Mouse (Mus musculus) heart, embryonic 14.5 days (tissue): ENCODE data around the gene Gmpr. TPM values are rescaled to one million over a fixed set of nuclear protein-coding genes. Genes with fewer than 3 reads are reported as not detected.

Experiments used
- ATAC-seq: fragments of 200-750 bp; cut with Nextera tagmentation; 2 replicates; pipeline ENCODE4 v1.8.0; 2017; ENCODE audit warnings: low read depth, moderate TSS enrichment; ENCODE audit not compliant: insufficient number of reproducible peaks, insufficient read depth, low FRiP score
- H3K27ac ChIP-seq, 2 experiments: fragments of 200-500 bp in 1 of 2; fragments of 300-500 bp in 1 of 2; sonication (generic) in 1 of 2; replicated peaks in 1 of 2; 2 replicates each; pipeline ENCODE4 v1.5.1; 2012 to 2014; ENCODE audit warnings: low read depth in 2 of 2, low read length in 2 of 2, control low read depth in 1 of 2, mild to moderate bottlenecking in 1 of 2, mixed read lengths in 1 of 2; ENCODE audit not compliant: control insufficient read depth in 1 of 2, insufficient read depth in 1 of 2
- H3K27me3 ChIP-seq: fragments of 300-500 bp; sonication (generic); 2 replicates; pipeline ENCODE4 v1.6.1; 2014; ENCODE audit warnings: mild to moderate bottlenecking, low read length, control low read depth; ENCODE audit not compliant: control insufficient read depth, insufficient read depth
- H3K36me3 ChIP-seq: fragments of 300-500 bp; sonication (generic); 2 replicates; pipeline ENCODE4 v1.6.1; 2014; ENCODE audit warnings: mild to moderate bottlenecking, control low read depth, low read length, mixed read lengths; ENCODE audit not compliant: control insufficient read depth, insufficient read depth
- H3K4me1 ChIP-seq, 2 experiments: fragments of 200-500 bp in 1 of 2; fragments of 300-500 bp in 1 of 2; sonication (generic) in 1 of 2; 2 replicates each; pipeline ENCODE4 v1.6.1; 2012 to 2014; ENCODE audit warnings: low read length in 2 of 2, control low read depth in 1 of 2, mixed read lengths in 1 of 2; ENCODE audit not compliant: control insufficient read depth in 2 of 2, insufficient read depth in 2 of 2
- H3K4me2 ChIP-seq: fragments of 300-500 bp; sonication (generic); 2 replicates; pipeline ENCODE4 v1.6.1; 2014; ENCODE audit warnings: mild to moderate bottlenecking, low read length
- H3K4me3 ChIP-seq, 2 experiments: fragments of 200-500 bp in 1 of 2; fragments of 300-500 bp in 1 of 2; sonication (generic) in 1 of 2; 2 replicates each; pipeline ENCODE4 v1.5.1; 2012 to 2014; ENCODE audit warnings: low read length in 2 of 2, mild to moderate bottlenecking in 2 of 2, control low read depth in 1 of 2, low read depth in 1 of 2, moderate library complexity in 1 of 2; ENCODE audit not compliant: control insufficient read depth in 1 of 2, insufficient read depth in 1 of 2
- H3K9ac ChIP-seq: fragments of 300-500 bp; sonication (generic); 2 replicates; pipeline ENCODE4 v1.6.1; 2014; ENCODE audit warnings: mild to moderate bottlenecking, low read length
- H3K9me3 ChIP-seq: fragments of 300-500 bp; sonication (generic); 2 replicates; pipeline ENCODE4 v1.6.1; 2016; ENCODE audit warnings: low read length, control low read depth; ENCODE audit not compliant: control insufficient read depth
- WGBS: fragments of 180-500 bp; shearing (Covaris S2); extraction: QIAGEN DNeasy Blood & Tissue Kit; methylation state at CpG from one replicate; pipeline ENCODE4 v1.1.7; 2014; 5-methylcytosine and 5-hydroxymethylcytosine counted together
- polyA plus RNA-seq: library from polyadenylated mRNA; unstranded; fragments of >200 nt; fragmentation: Nextera tagmentation; extraction: Ambion mirVana; gene quantifications from 2 replicates; pipeline ENCODE4 v1.2.1, GENCODE M21; 2014

Gene Gmpr
- polyA plus RNA-seq, 1 experiment from 2014 or later = 202 TPM

DNA sequence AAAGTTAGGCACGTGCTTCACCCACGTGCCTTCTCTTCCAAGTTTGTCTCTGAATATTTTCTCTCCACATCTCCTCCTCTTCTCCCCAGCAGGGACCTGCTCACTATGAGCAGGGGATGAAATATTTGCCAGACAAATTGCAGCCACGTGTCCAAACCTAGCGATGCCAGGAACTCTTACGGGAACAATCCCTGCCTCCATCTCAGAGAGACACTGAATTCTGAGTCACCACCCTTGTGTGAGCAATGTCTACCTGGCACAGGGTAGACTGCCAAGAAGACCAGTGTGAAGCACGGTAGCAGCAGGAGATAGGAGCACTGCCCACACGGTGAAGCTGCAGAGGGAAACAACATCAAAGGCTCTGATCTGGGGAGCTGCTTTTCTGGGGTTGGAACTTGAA, 62.7 kb downstream of the Gmpr start:
- Histone ChIP-seq H3K36me3 (peaks cover 27% of the 10 kb centered on the region), H3K27ac (no peak overlapping the region), H3K27me3 (no peaks in the 10 kb centered on the region), H3K9ac (no peak overlapping the region), H3K9me3 (no peaks in the 10 kb centered on the region), H3K4me2 (no peak overlapping the region), H3K4me3 (no peak overlapping the region), H3K4me1 (peaks cover 0 to 19% of the 10 kb centered on the region in 2 experiments)
- 46% methylated on average over 7 of the region's 7 CpGs for WGBS
- ATAC-seq = no peak

DNA sequence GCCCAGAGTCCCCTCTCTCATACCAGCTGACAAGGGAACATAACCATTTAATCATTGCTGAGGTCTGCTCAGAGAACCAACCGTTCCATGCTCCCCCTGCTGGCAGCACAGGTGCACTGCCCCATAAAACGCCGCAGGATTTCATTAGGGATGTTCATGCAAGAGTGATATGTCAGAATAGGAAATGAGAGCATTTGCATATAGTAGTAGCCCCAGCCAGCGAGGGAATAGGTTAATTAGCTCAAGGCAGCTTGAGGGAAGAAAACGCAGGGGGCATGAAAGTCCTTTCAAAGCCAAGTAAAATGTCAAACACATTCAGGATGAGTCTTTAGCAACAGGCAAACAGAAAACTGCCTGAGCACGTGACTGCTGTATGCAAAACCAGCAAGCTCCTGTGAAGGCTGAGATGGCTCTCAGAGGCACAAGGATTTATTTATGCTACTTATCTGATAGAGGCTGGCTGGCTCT, 64.6 kb downstream of the Gmpr start:
- H3K9ac ChIP-seq = peak overlapping the region; percentile 38; the same call in 1 of the 2 replicates
- H3K9me3 ChIP-seq = no peaks in the 10 kb centered on the region
- no peak overlapping the region for H3K27ac ChIP-seq
- peak overlapping the region in 1 of 2 experiments; percentile 13; a peak in 2 of 4 replicates for H3K4me3 ChIP-seq
- peak overlapping the region; percentile 55 for H3K4me2 ChIP-seq
- H3K27me3 ChIP-seq = no peaks in the 10 kb centered on the region
- H3K36me3 ChIP-seq = peaks cover 13% of the 10 kb centered on the region
- WGBS = 1% methylated on average over 6 of the region's 6 CpGs
- no peak for ATAC-seq
- peaks cover 9 to 28% of the 10 kb centered on the region in 2 experiments for H3K4me1 ChIP-seq

DNA sequence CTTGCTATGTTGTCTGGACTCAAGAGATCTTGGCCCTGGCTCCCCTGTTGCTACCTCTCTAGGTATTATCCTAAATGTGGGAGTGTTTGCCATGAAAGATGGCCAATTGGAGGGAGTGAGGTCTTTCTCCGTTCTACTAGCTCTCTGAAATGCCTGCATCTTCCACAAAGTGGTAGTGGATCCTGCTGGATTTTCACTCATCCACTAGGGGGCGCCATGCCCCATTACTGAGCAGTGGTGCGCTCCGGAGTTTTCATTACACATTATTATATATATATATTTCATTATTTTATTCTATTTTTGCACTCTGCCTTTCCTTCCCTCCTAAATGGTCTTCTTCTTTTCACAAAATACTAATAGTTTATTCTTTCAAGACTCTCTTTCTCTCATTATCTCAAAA, 65.5 kb downstream of the Gmpr start:
- peaks cover 17 to 37% of the 10 kb centered on the region in 2 experiments for H3K4me1 ChIP-seq
- H3K4me3 ChIP-seq = no peak overlapping the region
- H3K9ac ChIP-seq = no peak overlapping the region
- H3K9me3 ChIP-seq = no peaks in the 10 kb centered on the region
- WGBS = 32% methylated on average over 4 of the region's 4 CpGs
- ATAC-seq = no peak
- no peak overlapping the region for H3K27ac ChIP-seq
- peaks cover 4% of the 10 kb centered on the region; the same call in 1 of the 2 replicates for H3K36me3 ChIP-seq
- no peaks in the 10 kb centered on the region for H3K27me3 ChIP-seq
- H3K4me2 ChIP-seq = no peak overlapping the region

DNA sequence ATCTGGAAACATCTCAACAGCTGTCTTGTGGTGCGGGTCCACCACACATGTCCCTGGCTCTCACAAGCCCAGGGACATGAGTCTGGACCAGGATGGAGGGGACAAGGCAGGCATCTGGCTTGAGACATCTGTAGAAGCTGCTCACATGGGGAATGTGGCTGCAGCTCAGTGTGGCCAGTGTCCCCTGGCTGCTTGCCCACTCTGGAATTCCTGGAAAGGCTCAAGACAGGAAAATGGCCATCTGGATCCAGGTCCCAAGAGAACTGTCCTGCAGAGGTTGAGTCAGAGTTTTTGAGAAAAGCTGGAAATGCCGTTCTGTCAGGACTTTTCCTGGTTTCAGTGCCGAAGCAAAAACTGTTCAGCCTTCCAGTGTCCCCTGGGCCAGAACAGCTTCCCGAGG, 68.9 kb downstream of the Gmpr start:
- peak overlapping the region; percentile 81 to 84 for H3K27ac ChIP-seq
- H3K4me2 ChIP-seq = peak overlapping the region; percentile 18; the same call in 1 of the 2 replicates
- H3K4me1 ChIP-seq = peaks cover 22 to 37% of the 10 kb centered on the region in 2 experiments
- peak; percentile 55; the same call in 1 of the 2 replicates for ATAC-seq
- no peaks in the 10 kb centered on the region for H3K36me3 ChIP-seq
- H3K9ac ChIP-seq = no peak overlapping the region
- H3K9me3 ChIP-seq = no peaks in the 10 kb centered on the region
- WGBS = 38% methylated on average over 4 of the region's 4 CpGs
- no peak overlapping the region for H3K4me3 ChIP-seq
- H3K27me3 ChIP-seq = no peaks in the 10 kb centered on the region

DNA sequence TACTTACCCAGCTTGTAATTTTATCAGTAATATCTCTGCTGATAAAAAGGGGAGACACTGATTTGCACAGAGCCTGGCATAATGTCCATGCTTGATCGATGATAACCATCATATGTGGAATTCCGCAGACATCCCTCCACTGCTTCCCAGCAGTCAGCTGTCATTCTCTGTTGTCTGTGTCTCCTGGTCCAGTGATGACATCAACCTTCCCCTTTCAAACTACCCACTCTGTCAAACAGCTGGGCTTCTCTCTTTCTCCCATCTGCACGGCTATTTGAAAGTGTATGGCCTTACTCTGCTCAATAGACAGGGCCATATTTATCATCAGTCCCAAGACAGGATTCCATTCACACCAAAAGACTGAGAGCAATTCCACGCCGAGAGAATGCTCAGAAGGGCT, 70.1 kb downstream of the Gmpr start:
- H3K9me3 ChIP-seq = no peaks in the 10 kb centered on the region
- no peak overlapping the region for H3K4me3 ChIP-seq
- no peak overlapping the region for H3K4me2 ChIP-seq
- no peak overlapping the region for H3K9ac ChIP-seq
- H3K4me1 ChIP-seq = peaks cover 22 to 29% of the 10 kb centered on the region in 2 experiments
- peak overlapping the region; percentile 49 to 84; a peak in 2 of 4 replicates for H3K27ac ChIP-seq
- H3K36me3 ChIP-seq = no peaks in the 10 kb centered on the region
- 37% methylated on average over 5 of the region's 5 CpGs for WGBS
- H3K27me3 ChIP-seq = no peaks in the 10 kb centered on the region
- no peak for ATAC-seq

DNA sequence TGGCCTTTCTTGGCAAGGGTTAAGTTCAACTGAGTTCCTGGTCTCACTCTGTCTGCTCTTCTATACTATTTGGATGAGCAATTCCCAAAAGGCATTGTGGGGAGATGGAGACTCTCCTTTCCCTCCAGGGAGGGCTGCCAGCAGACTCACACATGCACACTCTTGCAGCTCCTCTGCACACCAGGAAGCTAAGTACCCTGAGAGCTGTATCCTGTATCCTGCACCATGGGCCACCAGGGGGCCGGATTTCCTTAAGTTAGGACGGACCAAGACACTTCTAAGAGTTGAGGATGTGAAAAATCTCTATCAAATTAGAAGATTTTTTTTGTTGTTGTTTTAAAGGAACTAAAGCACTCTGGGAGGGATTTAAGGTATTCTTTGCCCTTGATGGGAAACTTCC, 70.5 kb downstream of the Gmpr start:
- Histone ChIP-seq H3K4me1 (peaks cover 22 to 25% of the 10 kb centered on the region in 2 experiments), H3K9ac (no peak overlapping the region), H3K27me3 (no peaks in the 10 kb centered on the region), H3K27ac (peak overlapping the region; percentile 49 to 84; a peak in 2 of 4 replicates), H3K9me3 (no peaks in the 10 kb centered on the region), H3K36me3 (no peaks in the 10 kb centered on the region), H3K4me3 (no peak overlapping the region), H3K4me2 (no peak overlapping the region)
- 28% methylated on average over 2 of the region's 2 CpGs for WGBS
- 0 out of 2 replicates have a peak, but pooled peaks have one; percentile 58 for ATAC-seq

DNA sequence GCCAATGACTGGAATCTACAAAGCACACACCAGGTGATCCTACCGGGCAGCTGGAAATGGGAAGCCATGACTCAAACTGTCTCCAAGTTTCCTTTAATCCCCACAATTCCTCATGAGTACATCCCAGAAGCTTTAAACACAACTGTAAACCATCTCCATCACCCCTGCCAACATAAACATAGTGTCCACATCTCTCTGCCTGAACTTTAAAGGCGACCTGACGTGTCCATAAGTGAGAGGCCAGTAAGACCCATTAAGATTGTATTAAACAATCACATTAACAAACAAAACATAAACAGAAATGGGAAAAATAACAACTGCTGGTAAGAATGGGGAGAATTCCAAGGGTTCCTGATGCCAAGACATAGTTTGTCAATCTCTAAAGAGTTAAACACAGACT, 72.5 kb downstream of the Gmpr start:
- Histone ChIP-seq H3K9ac (no peak overlapping the region), H3K27me3 (no peaks in the 10 kb centered on the region), H3K36me3 (no peaks in the 10 kb centered on the region), H3K4me2 (no peak overlapping the region), H3K27ac (no peak overlapping the region), H3K4me1 (peaks cover 22 to 25% of the 10 kb centered on the region in 2 experiments), H3K9me3 (no peaks in the 10 kb centered on the region), H3K4me3 (no peak overlapping the region)
- ATAC-seq = no peak
- 77% methylated on average over 3 of the region's 3 CpGs for WGBS

DNA sequence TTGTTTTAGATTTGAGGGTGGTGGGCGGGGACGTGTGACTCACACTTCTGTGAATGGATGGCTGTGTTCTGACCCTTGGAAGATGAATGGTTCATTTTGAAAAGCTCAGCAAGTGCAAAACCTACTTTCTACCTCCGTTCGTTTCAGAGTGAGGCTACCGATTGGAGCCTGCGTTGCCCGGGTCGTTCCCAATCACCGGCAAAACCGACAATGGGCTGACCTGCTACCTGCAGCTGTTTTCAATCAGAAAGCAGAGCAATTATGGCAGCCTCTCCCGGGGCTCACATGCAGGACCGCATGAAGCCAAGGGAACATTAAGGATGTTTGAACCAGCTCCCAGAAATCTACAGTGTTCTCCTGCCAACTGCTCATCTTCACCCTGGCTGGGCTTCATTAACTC, 75.0 kb downstream of the Gmpr start:
- H3K27ac ChIP-seq = no peak overlapping the region
- H3K36me3 ChIP-seq = no peaks in the 10 kb centered on the region
- no peak for ATAC-seq
- H3K9ac ChIP-seq = no peak overlapping the region
- no peaks in the 10 kb centered on the region for H3K9me3 ChIP-seq
- H3K4me3 ChIP-seq = no peak overlapping the region
- peaks cover 8 to 10% of the 10 kb centered on the region in 2 experiments; a peak in 3 of 4 replicates for H3K4me1 ChIP-seq
- 84% methylated on average over 12 of the region's 12 CpGs for WGBS
- H3K27me3 ChIP-seq = no peaks in the 10 kb centered on the region
- no peak overlapping the region for H3K4me2 ChIP-seq
